Mouse (Mus musculus) cerebellum, adult 2 months (tissue): Measurements from ENCODE around the gene Rpp25l.

Experiments
- CTCF ChIP-seq: fragments of 200-500 bp; IDR thresholded peaks from 2 replicates; pipeline ENCODE4 v1.5.1; 2011; ENCODE audit warnings: low read depth, mild to moderate bottlenecking, control low read depth, low read length, moderate library complexity, borderline replicate concordance; ENCODE audit not compliant: insufficient read depth
- POLR2A ChIP-seq: fragments of 200-500 bp; IDR thresholded peaks from 2 replicates; pipeline ENCODE4 v1.6.1; 2011; ENCODE audit warnings: low read length, control low read depth, borderline replicate concordance; ENCODE audit not compliant: insufficient read depth

DNA sequence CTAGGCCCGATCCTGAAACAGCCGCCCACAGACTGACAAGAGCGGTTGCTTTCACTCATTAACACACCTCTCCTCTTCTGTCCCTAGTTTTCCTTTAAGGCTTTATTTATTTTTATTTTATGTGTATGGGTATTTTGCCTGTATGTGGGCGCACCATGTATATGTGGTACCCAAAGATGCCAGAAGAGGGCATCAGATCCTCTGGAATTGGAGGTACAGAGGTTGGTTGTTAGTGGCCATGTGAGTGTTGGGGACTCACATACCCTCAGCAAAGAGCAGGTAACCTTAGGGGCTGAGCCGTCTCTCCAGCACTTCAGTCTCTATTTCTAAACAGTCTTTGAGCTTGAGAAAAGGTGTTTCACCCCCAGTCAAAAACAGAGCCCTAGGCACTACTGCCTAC is 2.3 kb upstream of the Rpp25l start:
- TF ChIP-seq CTCF (peak; percentile 51; the same call in 1 of the 2 replicates), POLR2A (no peak)
